Mouse (Mus musculus): ENCODE data around the gene Dlk1. TPM values are rescaled to one million over a fixed set of nuclear protein-coding genes. Genes with fewer than 3 reads are reported as not detected.

Gene Dlk1
- polyA plus RNA-seq (2012; rRNA removed; ENCODE audit: low replicate concordance), result 0.96 and 1.2 TPM in 2 replicates

GRCm38 (mm10) chr12:109452592-109452991 lies at the start of gene Dlk1:
Gene Dlk1, plus strand, starts transcription at chr12:109452823.

Other genes with a start within 250 kb of the Dlk1 start
- not detected in 2 replicates for gene Rtl1, start 147.5 kb downstream of the Dlk1 start, polyA plus RNA-seq (2012; rRNA removed; ENCODE audit: low replicate concordance)